Mouse (Mus musculus): Measurements from ENCODE around the gene Tbx1. TPM values are rescaled to one million over a fixed set of nuclear protein-coding genes. Genes with fewer than 3 reads are reported as not detected.

Gene Tbx1
- 1 to 10 TPM; 2.0 to 2.2 TPM for total RNA-seq (2021)
- long read RNA-seq, experiment 1, partial matches to known transcripts, result 1 of 1 reads
- long read RNA-seq, experiment 1, other reads (novel, unspliced or antisense), result 0 of 1 reads
- long read RNA-seq, experiment 2, partial matches to known transcripts, result 0 of 1 reads
- long read RNA-seq, experiment 2, other reads (novel, unspliced or antisense), result 1 of 1 reads

GRCm38 (mm10) chr16:18589804-18590790 lies at the start of gene Tbx1:
TSS of gene Tbx1 (minus strand) at chr16:18590671.
- intact Hi-C loops (cut with DNase I), result no loop called here

DNA sequence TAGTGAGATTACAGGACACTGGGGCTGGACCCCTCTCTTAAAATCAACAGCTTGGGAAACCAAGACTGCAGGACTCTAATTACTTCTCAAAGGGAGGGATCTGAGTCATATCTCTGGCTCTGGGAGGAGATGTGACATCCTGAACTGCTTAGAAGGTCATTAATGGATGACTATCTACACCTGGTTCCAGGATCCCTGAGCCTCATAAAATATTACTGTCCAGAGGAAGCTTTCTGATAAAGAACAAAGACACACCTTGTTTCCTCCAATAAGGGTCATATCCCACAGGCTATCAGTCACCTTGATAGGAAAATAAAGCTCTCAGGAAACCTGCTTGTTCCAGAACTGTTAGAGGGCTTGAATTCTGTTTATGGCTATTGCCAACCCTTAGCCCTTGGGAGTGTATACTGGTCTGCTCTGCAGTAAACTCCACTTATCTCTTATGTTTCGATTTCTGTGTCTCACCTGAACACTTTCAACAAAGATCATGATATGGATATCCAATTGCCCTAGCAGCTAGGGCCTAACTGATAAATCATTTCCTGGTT lies 49.0 kb upstream of the Tbx1 start:
- intact Hi-C loops (cut with DNase I), result no loop called here
- DNase-seq (ENCODE audit: low spot score in 2 of 2), result no peak

More at GRCm38 (mm10) chr16:18589804-18590790, at the start of gene Tbx1:
- DNase-seq (ENCODE audit: low spot score in 2 of 2), result no peak

- intact Hi-C loops (cut with DNase I), result no loop called here
- no peak for DNase-seq (ENCODE audit: low spot score in 2 of 2)
These were observed 47.9 kb upstream of the Tbx1 start for GRCm38 (mm10) chr16:18638396-18638795.

DNA sequence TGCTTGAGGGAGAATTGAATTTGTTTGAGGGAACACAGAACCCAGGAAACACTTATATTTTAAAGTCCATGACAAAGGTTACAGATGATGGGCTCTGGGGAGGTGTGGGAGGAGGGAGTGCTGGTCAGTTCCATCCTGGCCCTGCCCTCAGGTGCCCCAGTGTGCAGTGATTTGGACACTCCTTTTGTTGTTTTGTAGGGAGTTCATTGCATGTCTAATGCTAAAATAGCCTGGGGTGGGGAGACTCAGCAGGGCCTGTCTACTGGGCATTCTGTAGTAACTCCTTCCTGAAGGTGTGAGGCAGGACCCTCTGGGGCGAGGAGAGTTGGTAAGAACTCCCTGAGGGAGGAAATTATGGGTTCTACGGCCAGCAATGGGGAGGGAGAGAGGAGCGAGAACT lies 46.3 kb upstream of the Tbx1 start:
- intact Hi-C loops (cut with DNase I), result no loop called here

GRCm38 (mm10) chr16:18636401-18636800 lies 45.9 kb upstream of the Tbx1 start:
- intact Hi-C loops (cut with DNase I), result no loop called here

More for the DNA sequence above, 46.3 kb upstream of the Tbx1 start:
- no peak for DNase-seq (ENCODE audit: low spot score in 2 of 2)

DNA sequence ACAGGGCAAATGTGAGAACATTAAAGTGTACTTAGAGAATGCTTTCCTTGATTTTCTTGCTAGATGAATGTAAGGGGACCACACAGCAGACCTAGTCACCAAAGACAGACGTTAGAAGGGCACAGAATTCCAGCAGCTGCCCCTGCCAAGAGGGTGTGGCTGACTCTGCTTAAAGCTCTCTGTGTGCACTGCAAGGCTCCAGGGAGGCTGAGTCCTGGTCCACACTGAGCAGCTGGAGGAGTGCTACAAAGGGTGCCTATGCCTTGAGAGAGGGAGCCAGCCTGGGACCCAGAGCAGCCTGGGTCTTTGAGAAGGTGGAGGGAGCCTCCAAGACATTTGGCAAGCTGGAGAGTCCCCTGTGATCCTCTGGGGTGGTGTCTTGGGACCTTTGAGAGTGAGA lies 42.9 kb upstream of the Tbx1 start:
- intact Hi-C loops (cut with DNase I), result no loop called here

More at GRCm38 (mm10) chr16:18636401-18636800, 45.9 kb upstream of the Tbx1 start:
- DNase-seq (ENCODE audit: low spot score in 2 of 2), result no peak

DNA sequence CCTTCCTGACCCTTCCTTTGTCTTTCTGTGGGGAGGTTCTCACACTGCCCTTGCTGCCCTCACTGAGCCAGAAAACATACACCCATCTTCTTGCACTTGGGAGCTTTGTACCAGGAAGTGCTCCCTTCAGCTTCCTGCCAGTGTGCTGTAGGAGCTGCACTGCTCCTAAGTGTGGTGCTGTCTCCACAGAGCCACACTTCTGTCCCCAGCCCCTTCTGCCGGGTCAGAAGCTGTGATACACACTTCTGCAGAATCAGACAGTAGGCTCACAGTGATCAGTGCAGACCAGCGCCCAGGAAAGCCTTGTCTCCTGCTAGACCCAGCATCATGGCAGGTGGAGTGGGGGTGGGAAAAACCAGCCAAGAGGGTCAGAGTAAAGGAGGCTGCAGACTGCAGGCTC lies 42.3 kb upstream of the Tbx1 start:
- intact Hi-C loops (cut with DNase I), result no loop called here
- DNase-seq (ENCODE audit: low spot score in 2 of 2), result no peak

More for the DNA sequence above, 42.9 kb upstream of the Tbx1 start:
- DNase-seq (ENCODE audit: low spot score in 2 of 2), result peak in 1 of 2 experiments; percentile 27

DNA sequence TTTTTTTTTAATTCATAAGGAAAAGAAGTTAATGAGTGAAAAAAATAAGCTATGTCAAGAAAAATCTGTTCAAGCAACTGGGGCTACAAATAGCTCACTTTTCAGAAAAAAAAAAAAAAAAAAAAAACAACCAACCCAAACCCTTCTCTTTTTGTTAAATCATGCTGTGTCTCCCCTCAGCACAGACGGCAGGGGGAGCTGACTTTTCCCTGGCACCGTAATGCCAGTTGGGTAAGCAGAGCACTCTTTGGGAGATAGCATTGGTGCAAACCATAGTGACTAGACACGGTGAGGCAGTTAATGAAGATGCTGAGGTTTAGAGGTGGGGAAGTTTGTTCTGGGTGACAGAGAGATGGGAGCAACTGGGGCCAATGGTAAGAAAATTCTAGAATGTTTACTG lies 41.6 kb upstream of the Tbx1 start:
- peak in 1 of 2 experiments; percentile 58 for DNase-seq (ENCODE audit: low spot score in 2 of 2)
- intact Hi-C loops (cut with DNase I), result no loop called here

DNA sequence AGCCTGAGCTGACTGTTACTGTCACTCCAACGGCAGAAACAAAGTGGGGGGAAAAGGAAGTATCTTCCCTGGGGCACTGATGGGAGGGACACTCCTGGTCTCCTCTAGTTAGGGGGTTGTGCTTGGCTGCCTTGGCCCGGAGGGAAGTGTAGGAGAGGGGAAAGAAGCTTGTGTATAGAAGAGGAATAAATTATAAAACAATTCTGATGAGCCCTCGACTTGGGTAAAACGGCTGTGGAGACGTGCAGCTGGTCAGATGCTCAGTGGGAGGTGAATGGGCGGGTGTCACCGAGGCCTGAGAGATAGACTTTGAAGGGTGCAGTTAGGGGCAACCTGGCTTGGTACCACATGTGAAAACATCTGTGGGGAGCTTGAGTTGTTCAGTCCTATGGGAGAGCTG lies 40.7 kb upstream of the Tbx1 start:
- DNase-seq (ENCODE audit: low spot score in 2 of 2), result no peak
- intact Hi-C loops (cut with DNase I), result no loop called here

DNA sequence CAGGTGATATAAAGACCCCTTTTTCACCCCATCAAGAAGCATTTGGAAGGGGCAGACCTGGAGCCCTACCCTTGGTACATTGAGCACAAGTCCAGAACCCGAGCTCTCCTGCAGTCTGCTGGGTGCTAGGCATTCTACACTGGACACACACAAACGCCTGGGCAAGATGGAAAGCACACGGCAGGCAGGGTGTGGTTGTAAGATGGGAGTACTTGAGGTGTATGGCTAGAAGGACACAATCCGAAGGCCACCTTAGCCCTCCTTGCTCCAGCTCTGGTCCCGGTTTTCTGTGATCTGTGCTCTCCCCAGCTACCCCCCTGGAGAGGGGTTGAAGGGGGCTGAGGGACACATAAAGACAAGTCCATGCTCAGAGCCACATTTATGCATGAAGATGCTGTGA lies 39.8 kb upstream of the Tbx1 start:
- intact Hi-C loops (cut with DNase I), result no loop called here
- DNase-seq (ENCODE audit: low spot score in 2 of 2), result no peak

DNA sequence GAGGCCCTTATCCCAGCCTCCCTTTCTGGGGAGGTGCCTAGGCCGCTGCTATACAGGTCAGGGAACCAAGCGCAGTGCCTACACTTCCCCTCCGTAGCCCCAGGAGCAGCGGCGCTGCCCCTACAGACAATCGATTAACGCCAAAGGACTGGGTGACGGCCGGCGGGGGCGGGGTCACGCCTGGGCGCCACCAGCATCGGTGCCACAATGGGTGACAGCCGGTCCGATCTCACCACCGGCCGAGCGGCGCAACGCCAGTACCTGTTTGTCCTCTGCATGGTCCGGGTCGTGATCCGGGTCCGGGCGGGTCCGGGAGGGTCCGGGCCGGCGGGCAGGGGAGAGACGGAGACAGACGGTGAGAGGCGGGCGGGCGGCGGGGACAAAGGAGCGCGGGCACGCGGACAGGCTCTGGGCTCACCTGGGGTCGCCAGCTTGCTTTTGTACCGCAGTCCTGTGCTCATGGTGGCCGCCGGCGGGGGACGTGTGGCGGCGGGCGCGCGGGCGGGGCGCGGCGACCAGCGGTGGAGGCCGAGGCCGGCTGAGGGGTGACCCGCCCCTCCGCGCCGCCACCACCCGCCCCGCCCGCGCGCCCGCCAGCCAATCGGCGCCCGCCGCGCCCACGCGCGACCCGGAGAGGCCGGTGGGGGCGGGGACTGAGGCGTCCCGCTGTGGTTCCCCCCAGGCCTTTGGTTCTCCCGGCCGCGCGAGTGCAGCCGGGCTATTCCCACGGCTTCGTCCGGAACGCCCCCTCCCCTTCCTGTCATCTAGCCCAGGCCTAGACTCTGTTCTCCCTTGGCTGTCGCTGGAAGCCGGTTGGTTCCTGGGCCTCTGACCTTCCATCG lies 39.1 kb upstream of the Tbx1 start, which contains the start of gene Sept5:
Gene Sept5 (minus strand): TSS at position 565 of the 842 bp plus-strand sequence.
- intact Hi-C loops (cut with DNase I), result loop anchor here (5.0 kb wide), 1 partner anchor 168 kb away; no protein-coding TSS in a partner anchor
- peak; percentile 51 to 75 for DNase-seq (ENCODE audit: low spot score in 2 of 2)

- intact Hi-C loops (cut with DNase I), result loop anchor here (5.0 kb wide), 1 partner anchor 168 kb away; no protein-coding TSS in a partner anchor
- DNase-seq (ENCODE audit: low spot score in 2 of 2), result no peak
These were observed 38.5 kb upstream of the Tbx1 start for GRCm38 (mm10) chr16:18628948-18629340.

DNA sequence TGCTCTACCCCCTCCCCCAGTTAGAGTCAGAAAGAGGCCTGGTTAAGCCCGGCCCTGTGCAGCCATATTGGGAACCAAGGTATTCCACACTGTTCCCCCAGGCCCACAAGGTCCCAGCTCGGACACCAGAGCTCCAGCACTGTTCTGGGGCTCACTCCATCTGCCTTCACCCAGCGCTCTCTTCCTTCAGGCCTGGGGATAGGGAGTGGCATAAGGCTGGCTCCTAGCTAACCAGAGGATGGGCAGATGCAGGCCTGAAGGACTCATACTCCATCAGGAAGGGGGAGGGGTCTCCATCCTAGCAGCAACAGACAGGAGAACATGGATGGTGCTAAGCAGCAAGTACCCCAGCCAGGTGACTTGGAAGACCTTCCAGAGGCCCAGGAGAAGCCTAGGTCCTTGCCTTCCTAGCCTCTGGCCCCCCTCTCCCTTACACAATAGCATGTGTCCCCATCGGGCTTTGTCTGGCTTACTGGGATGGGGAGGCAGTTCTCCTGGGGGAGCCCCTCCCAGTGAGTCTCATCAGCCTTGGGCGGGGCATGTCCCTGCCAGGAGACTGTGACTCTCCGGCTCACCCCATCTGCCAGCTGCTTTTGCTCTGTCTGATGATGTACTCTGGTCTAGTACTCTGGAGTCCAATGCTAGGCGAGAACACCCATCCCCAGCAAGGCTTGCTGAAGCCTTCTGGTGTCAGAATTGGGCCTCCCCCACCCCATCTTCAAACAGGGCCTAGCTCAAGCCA lies 37.9 kb upstream of the Tbx1 start:
- peak in 1 of 2 experiments; percentile 46 for DNase-seq (ENCODE audit: low spot score in 2 of 2)
- intact Hi-C loops (cut with DNase I), result loop anchor here (5.0 kb wide), 1 partner anchor 169 kb away; no protein-coding TSS in a partner anchor

DNA sequence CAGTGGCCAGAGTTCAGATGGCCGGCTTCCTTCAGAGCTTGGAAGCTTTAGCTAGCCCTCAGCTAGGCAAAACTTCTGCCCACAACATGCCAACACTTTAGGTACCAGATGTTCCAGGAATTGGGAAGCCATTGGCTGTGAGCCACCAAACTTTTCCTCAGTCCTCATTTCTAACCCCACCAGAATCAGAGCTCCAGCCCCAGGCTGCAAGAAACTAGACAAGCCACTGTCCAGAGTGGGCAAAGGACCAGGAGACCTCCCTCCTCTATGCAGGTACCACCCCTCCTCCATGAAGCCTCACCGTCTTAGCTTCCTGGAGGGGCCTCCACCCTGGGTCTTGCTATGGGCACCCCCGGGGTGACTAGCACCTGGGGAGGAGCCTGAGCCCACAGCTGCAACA lies 36.7 kb upstream of the Tbx1 start:
- intact Hi-C loops (cut with DNase I), result loop anchor here (2.0 to 5.0 kb wide), 2 partner anchors 52 to 170 kb away; no protein-coding TSS in a partner anchor
- DNase-seq (ENCODE audit: low spot score in 2 of 2), result peak in 1 of 2 experiments; percentile 31

DNA sequence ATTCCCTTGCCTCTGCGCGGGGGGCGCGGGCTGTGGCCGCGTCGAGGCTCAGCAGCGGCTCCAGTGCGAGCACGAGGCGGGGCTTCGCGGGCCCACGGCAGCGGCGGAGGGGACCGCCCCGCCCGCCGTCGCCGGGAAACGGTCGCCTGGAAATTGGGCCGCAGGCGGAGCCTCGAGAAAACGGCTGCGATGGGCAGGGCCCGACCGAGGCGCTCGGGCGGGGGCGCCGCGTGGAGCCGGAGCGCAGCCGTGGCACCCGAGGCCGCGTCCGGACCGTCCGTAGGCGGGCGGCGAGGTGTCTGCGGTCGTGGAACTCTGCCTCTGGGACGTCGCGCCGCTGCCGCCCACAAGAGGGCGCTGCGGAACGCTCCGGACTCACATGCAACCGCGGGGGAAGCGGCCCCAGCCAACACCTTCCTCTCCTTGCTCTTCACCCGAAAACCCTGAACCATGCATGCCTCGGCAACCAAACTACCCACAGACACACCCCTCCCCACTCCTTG lies 36.0 kb upstream of the Tbx1 start, which contains the start of gene Gm49601:
Gene Gm49601 (minus strand): TSS at position 52 of the 503 bp plus-strand sequence.
- intact Hi-C loops (cut with DNase I), result loop anchor here (2.0 to 5.0 kb wide), 2 partner anchors 52 to 171 kb away; no protein-coding TSS in a partner anchor
- peak; percentile 85 to 86 for DNase-seq (ENCODE audit: low spot score in 2 of 2)

- DNase-seq (ENCODE audit: low spot score in 2 of 2), result peak; percentile 78 to 85
- intact Hi-C loops (cut with DNase I), result loop anchor here (2.0 to 5.0 kb wide), 2 partner anchors 53 to 171 kb away; no protein-coding TSS in a partner anchor
These were observed 35.4 kb upstream of the Tbx1 start for GRCm38 (mm10) chr16:18625791-18626311.

- peak in 1 of 2 experiments; percentile 31 for DNase-seq (ENCODE audit: low spot score in 2 of 2)
These were observed 34.6 kb upstream of the Tbx1 start for GRCm38 (mm10) chr16:18625097-18625496.

More at GRCm38 (mm10) chr16:18625097-18625496, 34.6 kb upstream of the Tbx1 start:
- intact Hi-C loops (cut with DNase I), result loop anchor here (5.0 kb wide), 1 partner anchor 172 kb away; no protein-coding TSS in a partner anchor

Measured in left cerebral cortex, postnatal 14 days (tissue).